Mouse (Mus musculus): Measurements from ENCODE around the gene Foxo4. TPM values are rescaled to one million over a fixed set of nuclear protein-coding genes. Genes with fewer than 3 reads are reported as not detected.

The Foxo4 gene
- total RNA-seq, 2 experiments from 2014 or later = 16.7 to 17.2 TPM

- DNase-seq (ENCODE audit: low spot score in 2 of 2) = no peak
These were observed 34.7 kb downstream of the Foxo4 start for GRCm38 (mm10) chrX:101289037-101289436.

- no peak for DNase-seq (ENCODE audit: low spot score in 2 of 2)
These were observed 35.8 kb downstream of the Foxo4 start for GRCm38 (mm10) chrX:101290111-101290510.

- DNase-seq (ENCODE audit: low spot score in 2 of 2) = no peak
These were observed 44.7 kb downstream of the Foxo4 start, which contains the start of gene Nlgn3 for GRCm38 (mm10) chrX:101299055-101299454. Nlgn3 (plus strand) TSS chrX:101299168.

GRCm38 (mm10) chrX:101299473-101300426 lies 45.4 kb downstream of the Foxo4 start:
- peak in 1 of 2 experiments; percentile 52 for DNase-seq (ENCODE audit: low spot score in 2 of 2)

GRCm38 (mm10) chrX:101300427-101301030 lies 46.2 kb downstream of the Foxo4 start:
- DNase-seq (ENCODE audit: low spot score in 2 of 2) = no peak

DNA sequence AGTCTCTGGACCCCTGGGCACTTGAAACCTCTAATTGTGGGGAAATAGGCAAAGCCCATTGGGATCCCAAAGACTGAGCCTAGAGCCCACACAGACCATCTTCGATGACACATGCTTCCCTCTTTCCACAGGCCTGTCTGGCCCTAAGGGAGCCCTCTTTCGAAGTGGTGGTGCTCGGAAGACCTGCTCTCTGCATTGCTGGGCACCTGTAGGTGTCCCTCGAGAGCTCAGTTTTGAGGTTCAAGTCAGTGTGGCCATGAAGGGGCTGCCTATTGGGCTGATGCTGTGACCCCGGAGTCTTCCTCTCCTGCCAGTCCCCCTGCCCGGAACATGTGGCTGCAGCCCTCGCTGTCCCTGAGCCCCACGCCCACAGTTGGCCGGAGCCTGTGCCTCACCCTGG lies 47.3 kb downstream of the Foxo4 start:
- no peak for DNase-seq (ENCODE audit: low spot score in 2 of 2)

- no peak for DNase-seq (ENCODE audit: low spot score in 2 of 2)
These were observed 50.3 kb downstream of the Foxo4 start for GRCm38 (mm10) chrX:101304646-101305045.

- no peak for DNase-seq (ENCODE audit: low spot score in 2 of 2)
These were observed 55.0 kb downstream of the Foxo4 start for GRCm38 (mm10) chrX:101309299-101309698.

Other genes with a start within 250 kb of the Foxo4 start
- gene Tex11, start 194.9 kb upstream of the Foxo4 start, total RNA-seq (2021) = not detected
- gene Slc7a3, start 168.5 kb upstream of the Foxo4 start, total RNA-seq (2021) = 1 to 10 TPM; 7.7 to 7.8 TPM
- 10 to 100 TPM; 76.8 to 82.5 TPM for gene Snx12, start 32.0 kb upstream of the Foxo4 start, total RNA-seq (2021)
- not detected for gene Gm614, start 9.5 kb downstream of the Foxo4 start, total RNA-seq (2021)
- gene Il2rg, start 13.7 kb downstream of the Foxo4 start, total RNA-seq (2021) = 1 to 10 TPM; 1.8 to 2.7 TPM
- gene Gm20489, start 14.5 kb downstream of the Foxo4 start, total RNA-seq (2021) = not detected
- 10 to 100 TPM; 31.0 to 32.8 TPM for gene Med12, start 19.5 kb downstream of the Foxo4 start, total RNA-seq (2021)
- gene Nlgn3, start 44.6 kb downstream of the Foxo4 start, total RNA-seq (2021) = 100 to 1,000 TPM; 212 to 221 TPM
- 1 to 10 TPM; 4.6 to 5.5 TPM for gene Gjb1, start 121.8 kb downstream of the Foxo4 start, total RNA-seq (2021)
- 100 to 1,000 TPM; 131 to 135 TPM for gene Zmym3, start 166.3 kb downstream of the Foxo4 start, total RNA-seq (2021)
- 100 to 1,000 TPM; 142 to 155 TPM for gene Nono, start 174.8 kb downstream of the Foxo4 start, total RNA-seq (2021)
- 1 to 10 TPM in 1 of 2 experiments, under 1 TPM in 1; 0.74 to 1.5 TPM for gene Itgb1bp2, start 194.6 kb downstream of the Foxo4 start, total RNA-seq (2021)